Mouse (Mus musculus) Patski (cell line): ENCODE results near the gene Vsig10l. TPM values are rescaled to one million over a fixed set of nuclear protein-coding genes. Genes with fewer than 3 reads are reported as not detected.
A peak's percentile ranks its signal among the peaks of the same experiment; 100 is the strongest.

Source experiments
- ATAC-seq: fragments of 100-300 bp; one replicate; pipeline ENCODE4 v1.8.0; 2021
- CTCF ChIA-PET: fragments of 350-600 bp; sonication (Branson Sonifier 250); formaldehyde crosslinking; loops from one replicate; lab custom pipeline; 2022; ENCODE audit warnings: inconsistent platforms; lab: Charles Lee
- POLR2A ChIA-PET: fragments of 350-600 bp; sonication (Branson Sonifier 250); formaldehyde crosslinking; loops from one replicate; lab custom pipeline; 2022; ENCODE audit warnings: antibody characterized with exemption, inconsistent platforms; lab: Charles Lee
- DNase-seq: peaks from one replicate; pipeline ENCODE4 v3.0.0-alpha.2; 2011; ENCODE audit warnings: low read depth, low spot score
- H3K27me3 ChIP-seq: fragments of 371-371 bp; one replicate; pipeline ENCODE4 v1.5.1; 2021
- CTCF ChIP-seq: fragments of 100-300 bp; IDR thresholded peaks from one replicate; pipeline ENCODE4 v1.5.1; 2021
- in situ Hi-C: fragments of 300-500 bp; cut with MboI; formaldehyde crosslinking; loops from 3 replicates; pipeline ENCODE4 v1.11.1; 2018; ENCODE audit warnings: low pct_unique_long_range_greater_than_20kb, mixed read lengths
- polyA plus RNA-seq: library from polyadenylated mRNA; unstranded; gene quantifications from one replicate; pipeline ENCODE4 v1.2.3, GENCODE M21; 2021

Gene Vsig10l
- polyA plus RNA-seq, 1 experiment from 2014 or later: 4.0 TPM

GRCm38 (mm10) chr7:43482090-43482716, 19.3 kb downstream of the Vsig10l start:
- DNase-seq (no peak), ATAC-seq (no peak)
- no peaks in the 10 kb centered on the region for H3K27me3 ChIP-seq
- POLR2A ChIA-PET: no interaction called here
- in situ Hi-C loops: no loop called here
- CTCF ChIA-PET: interaction anchor here (0.8 kb wide), 1 partner anchor 22 kb away, joined by 3 read pairs; no protein-coding TSS in a partner anchor
- no peak for TF ChIP-seq CTCF

GRCm38 (mm10) chr7:43483236-43483635, 20.3 kb downstream of the Vsig10l start:
- ATAC-seq (peak; percentile 38), DNase-seq (no peak)
- ChIA-PET CTCF (no interaction called here), POLR2A (no interaction called here)
- no peaks in the 10 kb centered on the region for H3K27me3 ChIP-seq
- no peak for TF ChIP-seq CTCF
- in situ Hi-C loops: no loop called here

GRCm38 (mm10) chr7:43488646-43489045, 25.7 kb downstream of the Vsig10l start:
- ATAC-seq (no peak), DNase-seq (no peak)
- no peak for TF ChIP-seq CTCF
- ChIA-PET CTCF (interaction anchor here (0.9 kb wide), 1 partner anchor 110 kb away, joined by 3 read pairs; no protein-coding TSS in a partner anchor), POLR2A (interaction anchor here (0.6 kb wide), 1 partner anchor 17 kb away, joined by 5 read pairs; no protein-coding TSS in a partner anchor)
- H3K27me3 ChIP-seq: peaks cover 8% of the 10 kb centered on the region
- in situ Hi-C loops: no loop called here

- H3K27me3 ChIP-seq: peaks cover 10% of the 10 kb centered on the region
- in situ Hi-C loops: no loop called here
- no peak for TF ChIP-seq CTCF
- CTCF ChIA-PET: no interaction called here
- ATAC-seq (peak; percentile 12), DNase-seq (no peak)
- POLR2A ChIA-PET: no interaction called here
Measured at GRCm38 (mm10) chr7:43489631-43490125, 26.7 kb downstream of the Vsig10l start, which contains the start of gene Iglon5. TSS of gene Iglon5 (minus strand) at chr7:43490075.

- POLR2A ChIA-PET: interaction anchor here (0.6 kb wide), 1 partner anchor 312 kb away, joined by 4 read pairs; no protein-coding TSS in a partner anchor
Measured at GRCm38 (mm10) chr7:43490182-43490584, 27.2 kb downstream of the Vsig10l start.

GRCm38 (mm10) chr7:43490861-43491260, 27.9 kb downstream of the Vsig10l start:
- ATAC-seq: no peak
- ChIA-PET POLR2A (interaction anchor here (0.6 kb wide), 1 partner anchor 313 kb away, joined by 4 read pairs; no protein-coding TSS in a partner anchor), CTCF (no interaction called here)
- DNase-seq: no peak
- TF ChIP-seq CTCF: no peak
- peaks cover 15% of the 10 kb centered on the region for H3K27me3 ChIP-seq
- in situ Hi-C loops: no loop called here

More at GRCm38 (mm10) chr7:43490182-43490584, 27.2 kb downstream of the Vsig10l start:
- DNase-seq (no peak), ATAC-seq (peak; percentile 42)
- TF ChIP-seq CTCF: no peak
- in situ Hi-C loops: no loop called here
- H3K27me3 ChIP-seq: peaks cover 10% of the 10 kb centered on the region
- CTCF ChIA-PET: no interaction called here

- peaks cover 15% of the 10 kb centered on the region for H3K27me3 ChIP-seq
- in situ Hi-C loops: no loop called here
- CTCF ChIA-PET: interaction anchor here (1.8 to 2.4 kb wide), 2 partner anchors 25 to 73 kb away, joined by 5 to 12 read pairs; no protein-coding TSS in a partner anchor
- DNase-seq (no peak), ATAC-seq (peak; percentile 55)
- TF ChIP-seq CTCF: peak; percentile 76
- POLR2A ChIA-PET: no interaction called here
Measured at GRCm38 (mm10) chr7:43495343-43496021, 32.5 kb downstream of the Vsig10l start.

GRCm38 (mm10) chr7:43511707-43512478, 48.9 kb downstream of the Vsig10l start:
- H3K27me3 ChIP-seq: peaks cover 4% of the 10 kb centered on the region
- ATAC-seq: no peak
- in situ Hi-C loops: no loop called here
- ChIA-PET POLR2A (no interaction called here), CTCF (interaction anchor here (1.5 kb wide), 1 partner anchor 42 kb away, joined by 4 read pairs; no protein-coding TSS in a partner anchor)
- DNase-seq: no peak
- no peak for TF ChIP-seq CTCF

GRCm38 (mm10) chr7:43512519-43512918, 49.6 kb downstream of the Vsig10l start:
- H3K27me3 ChIP-seq: peaks cover 4% of the 10 kb centered on the region
- POLR2A ChIA-PET: interaction anchor here (0.7 kb wide), 1 partner anchor 233 kb away, joined by 3 read pairs; no protein-coding TSS in a partner anchor
- no peak for ATAC-seq
- DNase-seq: no peak
- in situ Hi-C loops: no loop called here
- CTCF ChIA-PET: interaction anchor here (1.5 kb wide), 1 partner anchor 42 kb away, joined by 4 read pairs; no protein-coding TSS in a partner anchor
- no peak for TF ChIP-seq CTCF

GRCm38 (mm10) chr7:43515076-43515475, 52.1 kb downstream of the Vsig10l start:
- TF ChIP-seq CTCF: no peak
- CTCF ChIA-PET: interaction anchor here (1.8 kb wide), 1 partner anchor 12 kb away, joined by 4 read pairs; no protein-coding TSS in a partner anchor
- in situ Hi-C loops: no loop called here
- DNase-seq: no peak
- POLR2A ChIA-PET: no interaction called here
- ATAC-seq: no peak
- H3K27me3 ChIP-seq: no peaks in the 10 kb centered on the region
